Mouse (Mus musculus): ENCODE data around the gene Scaf4. TPM values are rescaled to one million over a fixed set of nuclear protein-coding genes. Genes with fewer than 3 reads are reported as not detected.
"Not testable (repeated sequence)": the region's sequence is repeated elsewhere in the genome, so short reads cannot be mapped to it uniquely, and the experiment has no call there.

Scaf4 gene
- polyA plus RNA-seq, 1 experiment = 14.1 TPM

DNA sequence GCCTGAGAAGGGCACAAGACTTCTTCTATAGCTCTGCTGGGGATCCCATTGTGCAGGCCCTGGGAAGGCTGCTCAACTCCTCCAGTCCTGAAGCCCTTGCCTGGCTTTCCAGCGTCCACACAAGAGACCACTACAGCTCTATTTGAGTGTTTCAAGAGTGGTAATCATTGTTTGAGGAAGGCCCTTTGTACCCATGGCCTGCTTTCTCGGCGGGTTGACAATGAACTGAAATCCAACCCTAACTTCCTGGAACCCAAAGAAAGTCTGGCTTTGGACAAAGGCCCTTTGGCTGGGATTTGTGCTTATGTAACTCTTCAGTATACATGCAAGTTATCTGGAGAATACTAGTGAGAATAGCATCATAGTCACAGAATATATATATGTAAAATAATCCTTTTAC is 66.9 kb downstream of the Scaf4 start:
- no peak overlapping the region for H3ac ChIP-seq (ENCODE audit: control insufficient read depth, insufficient read length)
- no peaks in the 10 kb centered on the region for H3K27me3 ChIP-seq (ENCODE audit: control insufficient read depth, insufficient read depth, insufficient read length)
- H3K4me3 ChIP-seq = no peak overlapping the region
- H3K79me2 ChIP-seq (ENCODE audit: control insufficient read depth, insufficient read depth) = peaks cover 14% of the 10 kb centered on the region
- TF ChIP-seq SRF (IDR thresholded peaks at IDR 0.05; ENCODE audit: control insufficient read depth, insufficient read length, low read depth) (no peak), MAX (IDR thresholded peaks at IDR 0.05; ENCODE audit: low read depth) (no peak), POLR2A (IDR thresholded peaks at IDR 0.05; ENCODE audit: insufficient read length, low read depth) (no peak), CEBPB (IDR thresholded peaks at IDR 0.05; ENCODE audit: insufficient read depth, poor library complexity, severe bottlenecking) (no peak), MYOG (IDR thresholded peaks at IDR 0.05; ENCODE audit: control insufficient read depth in 1 of 3, insufficient read depth in 1 of 3, insufficient read length in 2 of 3, low read depth in 2 of 3) (no peak), E2F4 (IDR thresholded peaks at IDR 0.05; ENCODE audit: insufficient read depth) (no peak), MYOD1 (IDR thresholded peaks at IDR 0.05; ENCODE audit: control insufficient read depth in 1 of 3, insufficient read length in 2 of 3, low read depth in 2 of 3) (no peak), TCF12 (IDR thresholded peaks at IDR 0.05; ENCODE audit: insufficient read depth, poor library complexity, severe bottlenecking) (no peak), TCF3 (IDR thresholded peaks at IDR 0.05; ENCODE audit: insufficient read length, low read depth) (no peak), POLR2AphosphoS2 (IDR thresholded peaks at IDR 0.05; ENCODE audit: insufficient read length, low read depth) (no peak), USF1 (IDR thresholded peaks at IDR 0.05; ENCODE audit: low read depth) (no peak), REST (IDR thresholded peaks at IDR 0.05; ENCODE audit: insufficient read depth, insufficient read length) (no peak)
- no peak overlapping the region for H3K4me2 ChIP-seq (ENCODE audit: low read depth)
- H3K36me3 ChIP-seq (ENCODE audit: control insufficient read depth, insufficient read depth) = no peaks in the 10 kb centered on the region

- no peak overlapping the region for H3K4me2 ChIP-seq (ENCODE audit: low read depth)
- H3K79me2 ChIP-seq (ENCODE audit: control insufficient read depth, insufficient read depth) = peaks cover 5% of the 10 kb centered on the region
- no peaks in the 10 kb centered on the region for H3K27me3 ChIP-seq (ENCODE audit: control insufficient read depth, insufficient read depth, insufficient read length)
- no peak overlapping the region for H3K4me3 ChIP-seq
- no peak for TF ChIP-seq USF1 (IDR thresholded peaks at IDR 0.05; ENCODE audit: low read depth)
- TF ChIP-seq POLR2AphosphoS2 (IDR thresholded peaks at IDR 0.05; ENCODE audit: insufficient read length, low read depth) = no peak
- TF ChIP-seq POLR2A (IDR thresholded peaks at IDR 0.05; ENCODE audit: insufficient read length, low read depth) = no peak
- TF ChIP-seq TCF12 (IDR thresholded peaks at IDR 0.05; ENCODE audit: insufficient read depth, poor library complexity, severe bottlenecking) = no peak
- no peak for TF ChIP-seq TCF3 (IDR thresholded peaks at IDR 0.05; ENCODE audit: insufficient read length, low read depth)
- no peak for TF ChIP-seq REST (IDR thresholded peaks at IDR 0.05; ENCODE audit: insufficient read depth, insufficient read length)
- no peak for TF ChIP-seq MYOG (IDR thresholded peaks at IDR 0.05; ENCODE audit: control insufficient read depth in 1 of 3, insufficient read depth in 1 of 3, insufficient read length in 2 of 3, low read depth in 2 of 3)
- TF ChIP-seq SRF (IDR thresholded peaks at IDR 0.05; ENCODE audit: control insufficient read depth, insufficient read length, low read depth) = no peak
- no peak for TF ChIP-seq CEBPB (IDR thresholded peaks at IDR 0.05; ENCODE audit: insufficient read depth, poor library complexity, severe bottlenecking)
- no peak for TF ChIP-seq MYOD1 (IDR thresholded peaks at IDR 0.05; ENCODE audit: control insufficient read depth in 1 of 3, insufficient read length in 2 of 3, low read depth in 2 of 3)
- TF ChIP-seq MAX (IDR thresholded peaks at IDR 0.05; ENCODE audit: low read depth) = no peak
- TF ChIP-seq E2F4 (IDR thresholded peaks at IDR 0.05; ENCODE audit: insufficient read depth) = no peak
- H3K36me3 ChIP-seq (ENCODE audit: control insufficient read depth, insufficient read depth) = no peaks in the 10 kb centered on the region
- H3ac ChIP-seq (ENCODE audit: control insufficient read depth, insufficient read length) = no peak overlapping the region
Measured at GRCm38 (mm10) chr16:90216414-90216813, 67.9 kb downstream of the Scaf4 start.

- H3K27me3 ChIP-seq (ENCODE audit: control insufficient read depth, insufficient read depth, insufficient read length); H3K4me3 ChIP-seq; H3K36me3 ChIP-seq (ENCODE audit: control insufficient read depth, insufficient read depth); H3K4me2 ChIP-seq (ENCODE audit: low read depth); H3K79me2 ChIP-seq (ENCODE audit: control insufficient read depth, insufficient read depth); H3ac ChIP-seq (ENCODE audit: control insufficient read depth, insufficient read length): not testable (repeated sequence)
Measured at GRCm38 (mm10) chr16:90215879-90216278, 68.4 kb downstream of the Scaf4 start.

DNA sequence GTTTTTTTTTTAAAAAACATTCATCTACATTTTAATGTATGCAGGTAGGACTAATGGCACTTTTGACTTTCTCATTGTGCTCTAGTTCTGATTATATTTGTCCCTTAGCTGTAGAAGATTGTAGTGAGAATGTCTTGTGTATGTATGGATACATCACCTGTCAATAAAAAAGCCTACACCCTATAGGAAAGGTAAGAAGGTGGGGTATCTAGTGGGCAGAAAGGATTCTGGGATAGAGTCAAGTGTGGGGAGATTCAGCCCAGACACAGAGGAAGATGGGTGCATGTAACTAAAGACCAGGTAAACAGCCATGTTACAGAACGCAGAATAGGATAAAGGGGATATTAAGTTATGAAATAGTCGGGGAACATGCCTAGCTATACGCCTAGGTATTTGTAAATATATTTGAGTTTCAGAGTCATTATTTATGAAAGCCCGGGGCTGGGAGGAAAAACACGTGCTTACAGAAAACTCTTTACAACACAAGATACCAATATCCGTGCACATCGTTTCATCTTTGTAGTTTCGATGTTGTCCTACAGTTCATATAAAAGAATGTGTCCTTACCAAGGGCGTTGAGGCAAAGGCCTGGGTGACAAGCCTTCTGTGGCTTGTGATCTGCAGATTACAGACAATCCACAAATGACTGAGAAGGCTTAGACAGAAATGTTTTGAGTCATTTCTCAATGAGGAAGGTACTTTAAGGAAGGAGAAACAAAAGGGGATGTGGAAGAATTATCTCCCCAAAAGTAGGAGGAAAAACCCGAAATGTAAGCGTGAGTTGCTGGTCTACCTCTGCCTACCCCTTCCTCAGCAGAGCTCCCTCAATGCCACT is 69.4 kb downstream of the Scaf4 start:
- TF ChIP-seq SRF (IDR thresholded peaks at IDR 0.05; ENCODE audit: control insufficient read depth, insufficient read length, low read depth) (no peak), MYOG (IDR thresholded peaks at IDR 0.05; ENCODE audit: control insufficient read depth in 1 of 3, insufficient read depth in 1 of 3, insufficient read length in 2 of 3, low read depth in 2 of 3) (no peak), POLR2A (IDR thresholded peaks at IDR 0.05; ENCODE audit: insufficient read length, low read depth) (no peak), MAX (IDR thresholded peaks at IDR 0.05; ENCODE audit: low read depth) (no peak), TCF12 (IDR thresholded peaks at IDR 0.05; ENCODE audit: insufficient read depth, poor library complexity, severe bottlenecking) (no peak), CEBPB (IDR thresholded peaks at IDR 0.05; ENCODE audit: insufficient read depth, poor library complexity, severe bottlenecking) (no peak), REST (IDR thresholded peaks at IDR 0.05; ENCODE audit: insufficient read depth, insufficient read length) (no peak), E2F4 (IDR thresholded peaks at IDR 0.05; ENCODE audit: insufficient read depth) (no peak), POLR2AphosphoS2 (IDR thresholded peaks at IDR 0.05; ENCODE audit: insufficient read length, low read depth) (no peak), TCF3 (IDR thresholded peaks at IDR 0.05; ENCODE audit: insufficient read length, low read depth) (no peak), MYOD1 (IDR thresholded peaks at IDR 0.05; ENCODE audit: control insufficient read depth in 1 of 3, insufficient read length in 2 of 3, low read depth in 2 of 3) (no peak), USF1 (IDR thresholded peaks at IDR 0.05; ENCODE audit: low read depth) (no peak)
- Histone ChIP-seq H3K4me3 (no peak overlapping the region), H3ac (ENCODE audit: control insufficient read depth, insufficient read length) (no peak overlapping the region), H3K27me3 (ENCODE audit: control insufficient read depth, insufficient read depth, insufficient read length) (no peaks in the 10 kb centered on the region), H3K79me2 (ENCODE audit: control insufficient read depth, insufficient read depth) (no peaks in the 10 kb centered on the region), H3K36me3 (ENCODE audit: control insufficient read depth, insufficient read depth) (no peaks in the 10 kb centered on the region), H3K4me2 (ENCODE audit: low read depth) (no peak overlapping the region)

Measured in myocyte (in vitro differentiated cells).